Mouse (Mus musculus): ENCODE results near the gene Scarf1. TPM values are rescaled to one million over a fixed set of nuclear protein-coding genes. Genes with fewer than 3 reads are reported as not detected.

Scarf1 gene
- total RNA-seq (2014; rRNA removed) (4.0 and 4.5 TPM in 2 replicates), polyA plus RNA-seq (2015; fragmentation: Nextera tagmentation; extraction: Ambion mirVana) (3.1 and 3.5 TPM in 2 replicates)

GRCm38 (mm10) chr11:75513336-75513735, at the start of gene Scarf1:
Gene Scarf1 (plus strand): TSS chr11:75513540.
- Histone ChIP-seq H3K27ac (ENCODE audit: low read depth, low read length) (no peak within 1 kb of the TSS), H3K27me3 (ENCODE audit: insufficient read depth, low read length) (no peaks in the 10 kb centered on the region), H3K4me1 (ENCODE audit: insufficient read depth) (peaks cover 6% of the 10 kb centered on the region; the same call in 1 of the 2 replicates), H3K4me3 (ENCODE audit: low read depth, low read length) (no peak within 1 kb of the TSS), H3K36me3 (ENCODE audit: insufficient read depth) (peaks cover 10% of the 10 kb centered on the region), H3K9ac (no peak within 1 kb of the TSS), H3K4me2 (ENCODE audit: low read depth) (no peak within 1 kb of the TSS), H3K9me3 (ENCODE audit: low read length) (no peaks in the 10 kb centered on the region)
- no peak for TF ChIP-seq CTCF (IDR thresholded peaks at IDR 0.05; ENCODE audit: low read depth)
- ATAC-seq: no peak
- 60% methylated on average over 8 of the region's 8 CpGs for WGBS
- DNase-seq: no peak

DNA sequence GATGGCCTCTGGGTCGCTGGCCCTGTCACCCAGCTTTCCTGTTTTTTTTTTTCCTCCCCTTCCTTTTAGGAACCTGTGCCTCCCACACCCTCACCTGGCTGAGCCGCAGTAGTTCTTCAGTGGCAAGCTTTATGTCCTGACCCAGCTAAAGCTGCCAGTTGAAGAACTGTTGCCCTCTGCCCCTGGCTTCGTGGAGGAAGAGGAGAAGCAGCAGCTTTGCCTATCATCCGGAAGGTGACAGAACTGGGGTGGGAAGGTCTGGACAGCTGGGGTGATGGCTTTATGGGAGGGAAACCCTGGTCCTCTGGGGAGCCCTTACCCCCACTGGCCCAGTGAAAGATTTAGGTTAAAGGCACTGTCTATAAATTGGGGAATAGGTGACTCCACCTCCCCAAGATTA, 49.7 kb upstream of the Scarf1 start:
- DNase-seq (no peak), ATAC-seq (no peak)
- Histone ChIP-seq H3K4me2 (ENCODE audit: low read depth) (no peak overlapping the region), H3K4me3 (ENCODE audit: low read depth, low read length) (no peak overlapping the region), H3K9me3 (ENCODE audit: low read length) (no peaks in the 10 kb centered on the region), H3K27ac (ENCODE audit: low read depth, low read length) (no peak overlapping the region), H3K4me1 (ENCODE audit: insufficient read depth) (peaks cover 17% of the 10 kb centered on the region), H3K36me3 (ENCODE audit: insufficient read depth) (peaks cover 10% of the 10 kb centered on the region), H3K27me3 (ENCODE audit: insufficient read depth, low read length) (peaks cover 7% of the 10 kb centered on the region; the same call in 1 of the 2 replicates), H3K9ac (no peak overlapping the region)
- 70% methylated on average over 4 of the region's 4 CpGs for WGBS
- TF ChIP-seq CTCF (IDR thresholded peaks at IDR 0.05; ENCODE audit: low read depth): no peak

DNA sequence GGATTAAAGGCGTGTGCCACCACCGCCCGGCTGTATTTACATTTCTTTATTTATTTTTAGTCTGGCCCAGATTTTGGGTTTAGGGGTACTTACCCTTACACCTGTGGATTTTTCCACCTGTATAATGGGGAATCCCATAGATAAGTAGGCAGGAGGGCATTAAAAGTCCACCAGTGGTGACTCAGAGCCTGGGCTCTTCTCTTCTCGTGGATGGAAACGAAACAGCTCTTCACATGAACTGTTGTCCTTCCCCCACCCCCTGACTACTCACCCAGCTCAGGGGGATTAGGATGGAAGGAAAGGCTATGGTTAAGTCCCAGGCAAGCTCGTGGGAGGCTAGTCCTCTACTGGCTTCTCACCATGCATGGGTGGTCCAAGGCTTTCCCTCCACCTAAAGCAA, 48.9 kb upstream of the Scarf1 start:
- Histone ChIP-seq H3K4me3 (ENCODE audit: low read depth, low read length) (no peak overlapping the region), H3K9ac (no peak overlapping the region), H3K27ac (ENCODE audit: low read depth, low read length) (no peak overlapping the region), H3K36me3 (ENCODE audit: insufficient read depth) (peaks cover 10% of the 10 kb centered on the region), H3K27me3 (ENCODE audit: insufficient read depth, low read length) (peaks cover 7% of the 10 kb centered on the region; the same call in 1 of the 2 replicates), H3K4me2 (ENCODE audit: low read depth) (no peak overlapping the region), H3K4me1 (ENCODE audit: insufficient read depth) (peaks cover 17% of the 10 kb centered on the region), H3K9me3 (ENCODE audit: low read length) (no peaks in the 10 kb centered on the region)
- DNase-seq (no peak), ATAC-seq (no peak)
- TF ChIP-seq CTCF (IDR thresholded peaks at IDR 0.05; ENCODE audit: low read depth): no peak
- WGBS: 82% methylated on average over 6 of the region's 6 CpGs

GRCm38 (mm10) chr11:75465051-75465450, 48.3 kb upstream of the Scarf1 start:
- whole genome bisulfite sequencing: 86% methylated on average over 6 of the region's 6 CpGs
- Histone ChIP-seq H3K4me2 (ENCODE audit: low read depth) (no peak overlapping the region), H3K4me3 (ENCODE audit: low read depth, low read length) (no peak overlapping the region), H3K36me3 (ENCODE audit: insufficient read depth) (peaks cover 10% of the 10 kb centered on the region), H3K9ac (no peak overlapping the region), H3K27me3 (ENCODE audit: insufficient read depth, low read length) (peaks cover 7% of the 10 kb centered on the region; the same call in 1 of the 2 replicates), H3K4me1 (ENCODE audit: insufficient read depth) (peaks cover 14% of the 10 kb centered on the region), H3K9me3 (ENCODE audit: low read length) (no peaks in the 10 kb centered on the region), H3K27ac (ENCODE audit: low read depth, low read length) (no peak overlapping the region)
- no peak for DNase-seq
- no peak for ATAC-seq
- TF ChIP-seq CTCF (IDR thresholded peaks at IDR 0.05; ENCODE audit: low read depth): no peak

GRCm38 (mm10) chr11:75466731-75467505, 46.4 kb upstream of the Scarf1 start:
- no peak overlapping the region for H3K4me2 ChIP-seq (ENCODE audit: low read depth)
- H3K36me3 ChIP-seq (ENCODE audit: insufficient read depth): peaks cover 10% of the 10 kb centered on the region
- TF ChIP-seq CTCF (IDR thresholded peaks at IDR 0.05; ENCODE audit: low read depth): no peak
- H3K4me3 ChIP-seq (ENCODE audit: low read depth, low read length): no peak overlapping the region
- H3K27me3 ChIP-seq (ENCODE audit: insufficient read depth, low read length): peaks cover 7% of the 10 kb centered on the region; the same call in 1 of the 2 replicates
- no peaks in the 10 kb centered on the region for H3K9me3 ChIP-seq (ENCODE audit: low read length)
- ATAC-seq (no peak), DNase-seq (no peak)
- no peak overlapping the region for H3K9ac ChIP-seq
- H3K27ac ChIP-seq (ENCODE audit: low read depth, low read length): no peak overlapping the region
- peaks cover 10% of the 10 kb centered on the region for H3K4me1 ChIP-seq (ENCODE audit: insufficient read depth)
- WGBS: over 99% methylated on average over 4 of the region's 4 CpGs

- 0 out of 2 replicates have a peak overlapping the region, but pooled peaks have one; percentile 3 for H3K4me3 ChIP-seq (ENCODE audit: low read depth, low read length)
- peak overlapping the region; percentile 34; the same call in 1 of the 2 replicates for H3K4me2 ChIP-seq (ENCODE audit: low read depth)
- peaks cover 7% of the 10 kb centered on the region; the same call in 1 of the 2 replicates for H3K27me3 ChIP-seq (ENCODE audit: insufficient read depth, low read length)
- whole genome bisulfite sequencing: 19% methylated on average over 19 of the region's 19 CpGs
- ATAC-seq (no peak), DNase-seq (no peak)
- H3K27ac ChIP-seq (ENCODE audit: low read depth, low read length): no peak overlapping the region
- peaks cover 2% of the 10 kb centered on the region; the same call in 1 of the 2 replicates for H3K4me1 ChIP-seq (ENCODE audit: insufficient read depth)
- peaks cover 10% of the 10 kb centered on the region for H3K36me3 ChIP-seq (ENCODE audit: insufficient read depth)
- no peak overlapping the region for H3K9ac ChIP-seq
- TF ChIP-seq CTCF (IDR thresholded peaks at IDR 0.05; ENCODE audit: low read depth): no peak
- no peaks in the 10 kb centered on the region for H3K9me3 ChIP-seq (ENCODE audit: low read length)
Measured at GRCm38 (mm10) chr11:75467512-75468215, 45.7 kb upstream of the Scarf1 start.
